Mouse (Mus musculus) liver, postnatal 0 days (tissue): ENCODE measurements at regions not wholly inside any gene's neighbourhood (a gene's known extent, or its start where the extent isn't known, plus 50 kb on each side); places are given as distances from the start of the nearest gene placed in this dataset.

Source experiments
- CTCF ChIP-seq: sonication (generic); IDR thresholded peaks from 2 replicates; pipeline ENCODE4 v1.5.1; 2016; ENCODE audit warnings: antibody characterized with exemption, low read depth
- EP300 ChIP-seq: IDR thresholded peaks from 2 replicates; pipeline ENCODE4 v1.6.1; 2016; ENCODE audit warnings: antibody characterized with exemption, low read depth, mild to moderate bottlenecking

DNA sequence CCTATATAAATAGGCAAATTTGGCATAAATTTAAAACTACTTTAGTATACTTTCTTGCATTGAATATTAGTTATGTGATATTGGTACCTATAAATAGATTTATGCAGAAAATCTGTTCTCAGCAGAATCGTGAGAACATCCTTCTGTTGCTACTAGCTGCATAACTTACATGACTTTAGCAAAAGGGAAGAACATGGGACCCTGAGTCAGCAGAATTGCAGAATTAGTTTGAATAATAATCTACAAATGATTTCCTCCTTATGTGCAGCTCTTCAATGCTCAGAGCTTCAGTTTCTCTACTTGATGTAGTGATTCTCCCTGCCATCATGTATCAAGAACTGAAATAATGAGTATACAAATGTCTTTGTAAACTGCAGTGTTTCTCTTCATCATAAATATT, 436.2 kb downstream of the Synb start:
- TF ChIP-seq CTCF, result no peak
- no peak for TF ChIP-seq EP300
